Mouse (Mus musculus) cerebellum, adult 2 months (tissue): ENCODE measurements at regions not wholly inside any gene's neighbourhood (a gene's known extent, or its start where the extent isn't known, plus 50 kb on each side); places are given as distances from the start of the nearest gene placed in this dataset.

Experiments used
- CTCF ChIP-seq: fragments of 200-500 bp; IDR thresholded peaks from 2 replicates; pipeline ENCODE4 v1.5.1; 2011; ENCODE audit warnings: low read depth, mild to moderate bottlenecking, control low read depth, low read length, moderate library complexity, borderline replicate concordance; ENCODE audit not compliant: insufficient read depth
- POLR2A ChIP-seq: fragments of 200-500 bp; IDR thresholded peaks from 2 replicates; pipeline ENCODE4 v1.6.1; 2011; ENCODE audit warnings: low read length, control low read depth, borderline replicate concordance; ENCODE audit not compliant: insufficient read depth

DNA sequence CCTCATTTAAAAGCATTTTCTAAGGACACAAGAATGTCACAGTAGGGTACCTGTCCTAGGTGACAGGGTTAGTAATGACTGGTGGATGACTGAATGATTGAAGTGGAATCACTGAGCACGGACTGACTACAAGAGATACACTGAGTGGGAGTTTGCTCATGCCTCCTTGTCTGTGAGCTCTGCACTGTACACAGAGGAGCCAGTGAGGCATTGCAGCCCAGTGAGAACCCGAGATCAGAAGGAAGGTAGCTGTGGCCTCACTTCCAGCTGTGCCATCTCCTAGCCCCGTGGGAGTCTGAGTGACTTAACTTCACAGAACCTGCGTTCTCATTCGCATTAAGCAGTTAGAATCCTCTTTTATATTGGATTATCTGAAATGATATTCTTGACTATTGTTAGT is 148.8 kb upstream of the P2ry1 start:
- TF ChIP-seq CTCF, result no peak
- no peak for TF ChIP-seq POLR2A
